Mouse (Mus musculus): Measurements from ENCODE around the gene Lcor. TPM values are rescaled to one million over a fixed set of nuclear protein-coding genes. Genes with fewer than 3 reads are reported as not detected.
A peak's percentile ranks its signal among the peaks of the same experiment; 100 is the strongest.

The Lcor gene
- polyA plus RNA-seq, 1 experiment from 2014 or later, result 10.7 TPM

GRCm38 (mm10) chr19:41484361-41484760, 1.9 kb downstream of the Lcor start:
- H3K27me3 ChIP-seq (ENCODE audit: control insufficient read depth, insufficient read depth, low read depth, low read length), result no peaks in the 10 kb centered on the region
- peak overlapping the region; percentile 43 for H3K4me2 ChIP-seq (ENCODE audit: low read depth, low read length)
- H3K4me1 ChIP-seq (replicated peaks; ENCODE audit: control insufficient read depth, insufficient read depth, low read length), result peaks cover 20% of the 10 kb centered on the region
- no peak for ATAC-seq (ENCODE audit: low read depth)
- no peaks in the 10 kb centered on the region for H3K36me3 ChIP-seq (ENCODE audit: control insufficient read depth, insufficient read depth, low read length)
- WGBS, result 25% methylated on average over 5 of the region's 5 CpGs
- H3K27ac ChIP-seq (ENCODE audit: low read length), result no peak overlapping the region
- H3K9me3 ChIP-seq (ENCODE audit: control insufficient read depth, low read length), result no peaks in the 10 kb centered on the region
- no peak overlapping the region for H3K9ac ChIP-seq (ENCODE audit: low read length)
- H3K4me3 ChIP-seq (ENCODE audit: low read length), result peak overlapping the region; percentile 29

- Histone ChIP-seq H3K27ac (ENCODE audit: low read length) (no peak overlapping the region), H3K4me2 (ENCODE audit: low read depth, low read length) (no peak overlapping the region), H3K4me3 (ENCODE audit: low read length) (no peak overlapping the region), H3K9ac (ENCODE audit: low read length) (no peak overlapping the region), H3K9me3 (ENCODE audit: control insufficient read depth, low read length) (no peaks in the 10 kb centered on the region), H3K4me1 (replicated peaks; ENCODE audit: control insufficient read depth, insufficient read depth, low read length) (no peaks in the 10 kb centered on the region), H3K36me3 (ENCODE audit: control insufficient read depth, insufficient read depth, low read length) (no peaks in the 10 kb centered on the region), H3K27me3 (ENCODE audit: control insufficient read depth, insufficient read depth, low read depth, low read length) (no peaks in the 10 kb centered on the region)
- no peak for ATAC-seq (ENCODE audit: low read depth)
- WGBS, result 32% methylated on average over 4 of the region's 4 CpGs
These were observed 13.1 kb downstream of the Lcor start for GRCm38 (mm10) chr19:41495382-41496032.

DNA sequence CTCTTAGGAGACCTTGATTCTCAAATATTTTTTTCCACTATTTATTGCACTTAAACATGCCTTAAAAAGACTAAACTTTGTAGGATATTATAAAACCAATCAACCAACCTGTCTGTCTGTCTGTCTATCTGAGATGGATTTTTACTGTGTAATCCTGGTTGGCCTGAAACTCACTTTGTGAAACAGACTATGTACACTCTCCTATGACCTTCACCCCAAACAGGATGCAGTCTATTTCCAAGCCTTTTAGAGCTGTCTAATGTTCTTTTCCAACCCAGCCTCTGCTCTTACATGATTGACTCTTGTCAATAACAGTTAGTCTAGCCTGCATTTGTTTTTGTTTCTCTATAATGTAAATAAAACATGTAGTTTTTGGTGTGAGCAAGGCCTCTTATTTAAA, 13.6 kb downstream of the Lcor start:
- no peaks in the 10 kb centered on the region for H3K36me3 ChIP-seq (ENCODE audit: control insufficient read depth, insufficient read depth, low read length)
- H3K9me3 ChIP-seq (ENCODE audit: control insufficient read depth, low read length), result no peaks in the 10 kb centered on the region
- H3K27ac ChIP-seq (ENCODE audit: low read length), result no peak overlapping the region
- no peaks in the 10 kb centered on the region for H3K27me3 ChIP-seq (ENCODE audit: control insufficient read depth, insufficient read depth, low read depth, low read length)
- no peaks in the 10 kb centered on the region for H3K4me1 ChIP-seq (replicated peaks; ENCODE audit: control insufficient read depth, insufficient read depth, low read length)
- H3K9ac ChIP-seq (ENCODE audit: low read length), result no peak overlapping the region
- H3K4me3 ChIP-seq (ENCODE audit: low read length), result no peak overlapping the region
- no peak for ATAC-seq (ENCODE audit: low read depth)
- H3K4me2 ChIP-seq (ENCODE audit: low read depth, low read length), result no peak overlapping the region

DNA sequence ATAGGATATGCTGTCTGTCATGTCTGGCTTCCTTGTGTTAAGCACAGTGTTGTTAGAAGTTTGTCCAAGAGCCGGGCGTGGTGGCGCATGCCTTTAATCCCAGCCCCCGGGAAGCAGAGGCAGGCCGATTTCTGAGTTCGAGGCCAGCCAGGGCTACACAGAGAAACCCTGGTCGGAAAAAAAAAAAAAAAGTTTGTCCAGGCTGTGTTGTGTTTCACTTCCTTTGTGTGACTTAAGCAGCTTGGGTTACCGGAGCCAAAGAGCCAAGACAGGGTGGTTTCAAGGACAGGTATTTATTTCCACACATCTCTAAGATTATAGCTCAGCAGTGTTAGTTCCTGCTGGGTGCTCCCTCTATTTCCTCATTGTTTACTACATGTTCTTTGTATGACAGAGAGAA, 25.4 kb downstream of the Lcor start:
- WGBS, result 93% methylated on average over 8 of the region's 8 CpGs
- H3K36me3 ChIP-seq (ENCODE audit: control insufficient read depth, insufficient read depth, low read length), result no peaks in the 10 kb centered on the region
- H3K4me3 ChIP-seq (ENCODE audit: low read length), result no peak overlapping the region
- no peak overlapping the region for H3K4me2 ChIP-seq (ENCODE audit: low read depth, low read length)
- H3K9ac ChIP-seq (ENCODE audit: low read length), result no peak overlapping the region
- no peak overlapping the region for H3K27ac ChIP-seq (ENCODE audit: low read length)
- H3K4me1 ChIP-seq (replicated peaks; ENCODE audit: control insufficient read depth, insufficient read depth, low read length), result no peaks in the 10 kb centered on the region
- no peaks in the 10 kb centered on the region for H3K27me3 ChIP-seq (ENCODE audit: control insufficient read depth, insufficient read depth, low read depth, low read length)
- H3K9me3 ChIP-seq (ENCODE audit: control insufficient read depth, low read length), result no peaks in the 10 kb centered on the region
- ATAC-seq (ENCODE audit: low read depth), result no peak

DNA sequence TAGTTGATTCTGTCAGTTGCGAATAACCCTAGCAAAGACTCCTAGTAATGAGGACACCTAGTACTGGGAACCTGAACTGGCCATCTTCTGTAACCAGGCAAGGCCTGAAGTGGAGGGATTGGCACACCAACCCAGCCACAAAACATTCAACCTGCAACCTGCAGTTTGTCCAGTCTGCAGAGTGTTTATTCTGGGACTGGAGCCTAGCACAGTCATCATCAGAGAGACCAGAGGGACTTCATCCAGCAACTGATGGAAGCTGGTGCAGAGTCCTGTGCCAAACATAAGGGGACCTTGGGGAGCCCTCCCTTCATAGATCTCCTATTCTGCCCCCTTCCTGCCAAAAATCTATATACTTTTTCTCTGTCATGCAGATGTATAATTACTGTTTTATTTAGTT, 32.4 kb downstream of the Lcor start:
- Histone ChIP-seq H3K27me3 (ENCODE audit: control insufficient read depth, insufficient read depth, low read depth, low read length) (no peaks in the 10 kb centered on the region), H3K4me3 (ENCODE audit: low read length) (no peak overlapping the region), H3K27ac (ENCODE audit: low read length) (no peak overlapping the region), H3K4me1 (replicated peaks; ENCODE audit: control insufficient read depth, insufficient read depth, low read length) (peaks cover 3% of the 10 kb centered on the region), H3K9me3 (ENCODE audit: control insufficient read depth, low read length) (no peaks in the 10 kb centered on the region), H3K4me2 (ENCODE audit: low read depth, low read length) (no peak overlapping the region), H3K36me3 (ENCODE audit: control insufficient read depth, insufficient read depth, low read length) (no peaks in the 10 kb centered on the region), H3K9ac (ENCODE audit: low read length) (no peak overlapping the region)
- 96% methylated on average over 1 of the region's 1 CpGs for WGBS
- ATAC-seq (ENCODE audit: low read depth), result no peak

- H3K4me2 ChIP-seq (ENCODE audit: low read depth, low read length), result no peak overlapping the region
- H3K36me3 ChIP-seq (ENCODE audit: control insufficient read depth, insufficient read depth, low read length), result no peaks in the 10 kb centered on the region
- H3K9me3 ChIP-seq (ENCODE audit: control insufficient read depth, low read length), result no peaks in the 10 kb centered on the region
- no peak overlapping the region for H3K4me3 ChIP-seq (ENCODE audit: low read length)
- H3K9ac ChIP-seq (ENCODE audit: low read length), result no peak overlapping the region
- H3K27me3 ChIP-seq (ENCODE audit: control insufficient read depth, insufficient read depth, low read depth, low read length), result no peaks in the 10 kb centered on the region
- WGBS, result 91% methylated on average over 1 of the region's 1 CpGs
- H3K4me1 ChIP-seq (replicated peaks; ENCODE audit: control insufficient read depth, insufficient read depth, low read length), result peaks cover 3% of the 10 kb centered on the region
- no peak overlapping the region for H3K27ac ChIP-seq (ENCODE audit: low read length)
- no peak for ATAC-seq (ENCODE audit: low read depth)
These were observed 33.1 kb downstream of the Lcor start for GRCm38 (mm10) chr19:41515549-41515948.

- H3K9ac ChIP-seq (ENCODE audit: low read length), result no peak overlapping the region
- H3K27ac ChIP-seq (ENCODE audit: low read length), result no peak overlapping the region
- H3K36me3 ChIP-seq (ENCODE audit: control insufficient read depth, insufficient read depth, low read length), result no peaks in the 10 kb centered on the region
- 91% methylated on average over 3 of the region's 3 CpGs for WGBS
- peaks cover 3% of the 10 kb centered on the region for H3K4me1 ChIP-seq (replicated peaks; ENCODE audit: control insufficient read depth, insufficient read depth, low read length)
- H3K4me3 ChIP-seq (ENCODE audit: low read length), result no peak overlapping the region
- H3K9me3 ChIP-seq (ENCODE audit: control insufficient read depth, low read length), result no peaks in the 10 kb centered on the region
- ATAC-seq (ENCODE audit: low read depth), result no peak
- H3K4me2 ChIP-seq (ENCODE audit: low read depth, low read length), result no peak overlapping the region
- no peaks in the 10 kb centered on the region for H3K27me3 ChIP-seq (ENCODE audit: control insufficient read depth, insufficient read depth, low read depth, low read length)
These were observed 34.6 kb downstream of the Lcor start for GRCm38 (mm10) chr19:41517006-41517405.

GRCm38 (mm10) chr19:41519121-41519520, 36.7 kb downstream of the Lcor start:
- no peak for ATAC-seq (ENCODE audit: low read depth)
- H3K27ac ChIP-seq (ENCODE audit: low read length), result no peak overlapping the region
- H3K4me3 ChIP-seq (ENCODE audit: low read length), result no peak overlapping the region
- 68% methylated on average over 6 of the region's 6 CpGs for WGBS
- no peaks in the 10 kb centered on the region for H3K9me3 ChIP-seq (ENCODE audit: control insufficient read depth, low read length)
- H3K4me1 ChIP-seq (replicated peaks; ENCODE audit: control insufficient read depth, insufficient read depth, low read length), result peaks cover 7% of the 10 kb centered on the region
- no peaks in the 10 kb centered on the region for H3K36me3 ChIP-seq (ENCODE audit: control insufficient read depth, insufficient read depth, low read length)
- no peaks in the 10 kb centered on the region for H3K27me3 ChIP-seq (ENCODE audit: control insufficient read depth, insufficient read depth, low read depth, low read length)
- no peak overlapping the region for H3K9ac ChIP-seq (ENCODE audit: low read length)
- no peak overlapping the region for H3K4me2 ChIP-seq (ENCODE audit: low read depth, low read length)

DNA sequence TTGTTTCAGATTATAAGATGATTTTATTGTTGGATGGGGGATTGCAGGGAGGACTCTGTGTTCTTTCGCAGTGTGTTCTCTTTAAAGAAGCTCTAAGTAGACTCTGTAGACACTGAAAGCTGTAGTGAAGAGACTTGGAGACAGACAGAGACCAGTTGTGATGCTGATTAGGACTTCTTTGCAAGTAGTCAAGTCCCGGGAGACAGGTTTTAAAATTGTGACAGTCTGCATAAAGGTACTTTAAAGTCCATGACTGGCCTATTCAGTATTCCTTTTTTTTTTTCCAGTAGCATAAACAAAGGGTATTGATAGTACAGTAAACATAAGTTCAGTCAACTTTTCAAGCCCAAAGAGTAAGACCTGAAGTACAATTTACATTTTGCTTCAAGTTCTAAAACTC, 39.8 kb downstream of the Lcor start:
- WGBS, result 77% methylated on average over 2 of the region's 2 CpGs
- no peak overlapping the region for H3K4me3 ChIP-seq (ENCODE audit: low read length)
- no peaks in the 10 kb centered on the region for H3K36me3 ChIP-seq (ENCODE audit: control insufficient read depth, insufficient read depth, low read length)
- H3K9me3 ChIP-seq (ENCODE audit: control insufficient read depth, low read length), result no peaks in the 10 kb centered on the region
- H3K4me2 ChIP-seq (ENCODE audit: low read depth, low read length), result no peak overlapping the region
- no peak for ATAC-seq (ENCODE audit: low read depth)
- peaks cover 4% of the 10 kb centered on the region; the same call in 1 of the 2 replicates for H3K4me1 ChIP-seq (replicated peaks; ENCODE audit: control insufficient read depth, insufficient read depth, low read length)
- no peak overlapping the region for H3K27ac ChIP-seq (ENCODE audit: low read length)
- H3K9ac ChIP-seq (ENCODE audit: low read length), result no peak overlapping the region
- no peaks in the 10 kb centered on the region for H3K27me3 ChIP-seq (ENCODE audit: control insufficient read depth, insufficient read depth, low read depth, low read length)

Data from lung, embryonic 16.5 days (tissue).